Mouse (Mus musculus) central nervous system, embryonic 14 days (tissue): ENCODE data around the gene Chst13. TPM values are rescaled to one million over a fixed set of nuclear protein-coding genes. Genes with fewer than 3 reads are reported as not detected.

Experiments used
- polyA plus RNA-seq: library from polyadenylated mRNA; depleted of rRNA; stranded (reverse); fragments of >200 nt; gene quantifications from 2 replicates; pipeline ENCODE4 v1.2.3, GENCODE M21; 2012; rRNA removed

The Chst13 gene
- 0.16 and 0.39 TPM in 2 replicates for polyA plus RNA-seq

DNA sequence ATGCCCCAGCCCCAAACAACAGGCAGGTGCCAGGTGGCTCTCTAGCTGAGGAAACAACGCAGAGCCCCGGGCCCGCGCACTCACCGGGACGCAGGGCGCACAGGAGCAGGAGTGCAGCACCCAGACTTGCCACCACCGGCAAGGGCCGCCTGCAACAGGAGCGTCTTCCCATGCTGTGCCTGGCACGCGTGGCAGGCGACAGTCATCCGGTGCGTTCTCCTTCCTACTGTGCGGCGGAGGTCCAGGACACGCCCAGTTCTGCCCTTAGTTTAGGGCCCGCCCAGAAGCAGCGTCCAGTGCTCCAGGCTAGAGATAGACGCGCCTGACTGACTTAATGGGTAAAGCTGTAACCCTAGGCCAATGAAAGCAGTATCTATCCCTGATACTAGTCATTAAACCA, at the start of gene Chst13:
Gene Chst13 (minus strand): TSS at position 195 of the 400 bp plus-strand sequence.

DNA sequence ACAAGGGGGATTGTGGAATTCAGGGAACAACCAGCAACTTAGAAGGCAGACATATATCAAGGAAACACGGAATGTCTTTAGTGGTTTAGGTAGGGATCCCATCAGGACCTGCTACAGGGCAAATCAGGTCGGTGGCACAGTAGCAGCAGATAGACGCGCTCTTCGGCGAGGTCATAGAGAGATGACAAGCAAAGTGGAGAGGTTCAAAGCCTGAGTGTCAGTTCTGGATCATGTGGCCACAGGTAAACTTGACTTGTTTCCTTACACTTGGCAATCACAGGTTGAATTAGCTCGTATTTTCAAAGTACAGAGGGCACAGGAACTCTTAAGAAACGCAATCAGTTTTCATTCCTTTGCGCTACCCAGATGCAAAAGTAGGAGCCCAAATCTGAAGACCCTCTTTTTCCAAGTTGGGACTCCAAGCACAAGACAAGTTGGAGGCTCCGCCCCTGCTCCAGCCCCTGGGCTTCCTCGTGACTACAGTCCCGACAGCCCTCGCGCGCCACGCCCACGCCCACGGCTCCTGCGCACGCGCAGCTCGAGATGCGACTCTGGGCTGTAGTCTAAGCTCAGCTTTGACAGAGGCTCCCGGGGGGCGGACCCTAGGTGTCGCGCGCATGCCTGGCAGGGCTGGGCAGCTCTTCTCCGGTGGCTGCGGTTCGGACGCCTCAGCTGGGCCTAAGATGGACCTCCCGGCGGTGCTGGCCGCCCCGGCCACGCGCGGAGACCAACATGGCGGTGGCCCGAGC, 44.2 kb upstream of the Chst13 start, which contains the start of gene Zxdc:
Gene Zxdc (plus strand): TSS at position 517 of the 749 bp plus-strand sequence.

DNA sequence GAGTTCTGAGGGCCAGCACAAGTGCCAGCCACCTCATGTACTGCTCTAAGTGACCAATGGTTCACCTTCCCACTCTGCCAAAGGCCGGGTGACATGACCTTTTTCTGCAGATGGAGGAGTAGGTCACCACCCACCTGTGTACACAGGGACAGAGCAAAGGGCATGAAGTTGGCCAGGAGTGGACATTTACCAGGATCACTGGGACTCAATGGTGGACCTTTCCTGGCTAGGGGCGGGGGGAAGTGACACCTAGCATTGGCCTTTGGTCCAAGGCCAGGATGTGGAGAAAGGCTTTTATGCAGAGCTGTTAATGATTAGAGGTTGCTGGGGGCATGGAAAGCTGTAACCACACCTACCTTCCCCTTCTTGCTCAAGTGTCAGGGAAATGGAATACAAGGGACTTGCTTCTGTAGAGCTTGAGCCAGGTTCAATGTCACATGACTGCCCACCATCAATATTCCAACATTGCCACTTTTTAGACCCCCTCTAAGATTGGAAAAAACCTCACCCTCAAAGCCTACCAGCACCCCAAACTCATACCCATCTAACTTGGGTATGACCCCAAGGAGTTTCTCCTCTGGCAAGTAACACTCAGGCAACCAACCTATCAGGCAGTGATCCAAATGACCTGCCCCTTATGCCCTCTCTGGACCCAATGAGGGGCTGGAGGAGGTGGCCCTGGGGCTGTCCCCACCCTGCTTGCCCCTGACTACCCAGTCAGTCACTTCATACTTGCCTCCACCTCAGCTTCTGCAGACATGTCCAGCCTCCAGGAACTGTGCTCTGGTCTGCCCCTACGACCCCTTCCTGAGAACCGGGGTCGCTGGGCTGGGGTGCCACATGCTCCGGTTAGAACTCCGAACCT, 7.8 kb upstream of the Chst13 start, which contains the start of gene Uroc1:
Gene Uroc1 (plus strand): TSS at position 724 of the 865 bp plus-strand sequence.

DNA sequence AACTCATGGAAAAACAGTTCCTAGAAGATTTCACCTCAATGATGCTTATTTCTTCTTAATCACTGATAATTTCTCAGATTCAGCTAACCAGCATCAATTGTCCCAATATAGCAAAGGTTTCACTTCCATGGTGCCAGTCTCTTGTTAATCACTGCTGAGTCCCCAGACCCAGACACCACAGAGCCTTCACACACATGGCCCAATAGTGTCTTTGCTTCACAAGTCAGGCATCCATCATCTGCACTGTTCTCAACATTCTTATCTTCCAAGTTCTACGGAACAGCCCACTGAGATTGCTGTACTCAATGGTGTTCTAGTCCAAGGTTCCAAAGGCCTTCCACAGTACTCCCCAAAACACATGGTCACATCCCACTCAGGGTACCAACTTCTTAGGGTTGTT, 24.1 kb downstream of the Chst13 start, which contains the start of gene BC048671:
Gene BC048671 (plus strand): TSS at position 301 of the 400 bp plus-strand sequence.

Other genes with a start within 250 kb of the Chst13 start
- not detected in 2 replicates for gene Vmn1r49, start 246.7 kb downstream of the Chst13 start, polyA plus RNA-seq
- gene Vmn1r50, start 223.8 kb downstream of the Chst13 start, polyA plus RNA-seq = not detected in 2 replicates
- not detected in 2 replicates for gene Vmn1r51, start 202.6 kb downstream of the Chst13 start, polyA plus RNA-seq
- not detected in 2 replicates for gene Vmn1r52, start 150.4 kb downstream of the Chst13 start, polyA plus RNA-seq
- not detected in 2 replicates for gene V1ra8, start 122.4 kb downstream of the Chst13 start, polyA plus RNA-seq
- gene Vmn1r53, start 100.7 kb downstream of the Chst13 start, polyA plus RNA-seq = not detected in 2 replicates
- not detected in 2 replicates for gene Vmn1r54, start 78.9 kb downstream of the Chst13 start, polyA plus RNA-seq
- not detected in 2 replicates for gene BC048671, start 24.0 kb downstream of the Chst13 start, polyA plus RNA-seq
- not detected in 2 replicates for gene Uroc1, start 8.1 kb upstream of the Chst13 start, polyA plus RNA-seq
- 16.9 and 17.0 TPM in 2 replicates for gene Zxdc, start 44.3 kb upstream of the Chst13 start, polyA plus RNA-seq
- gene Cfap100, start 103.6 kb upstream of the Chst13 start, polyA plus RNA-seq = 10.5 and 11.5 TPM in 2 replicates
- 9.5 and 10.6 TPM in 2 replicates for gene Klf15, start 137.4 kb upstream of the Chst13 start, polyA plus RNA-seq
- 22.0 and 26.6 TPM in 2 replicates for gene Aldh1l1, start 161.2 kb upstream of the Chst13 start, polyA plus RNA-seq